Mouse (Mus musculus) neural tube, embryonic 15.5 days (tissue): Measurements from ENCODE around the gene Arhgap1. TPM values are rescaled to one million over a fixed set of nuclear protein-coding genes. Genes with fewer than 3 reads are reported as not detected.

Experiments used
- ATAC-seq: fragments of 200-750 bp; cut with Nextera tagmentation; 2 replicates; pipeline ENCODE4 v1.8.0; 2017; ENCODE audit warnings: mild to moderate bottlenecking, moderate TSS enrichment, moderate library complexity; ENCODE audit not compliant: low FRiP score
- H3K27ac ChIP-seq: fragments of 300-500 bp; sonication (generic); replicated peaks from 2 replicates; pipeline ENCODE4 v1.5.1; 2015; ENCODE audit warnings: mild to moderate bottlenecking, inconsistent platforms
- H3K27me3 ChIP-seq: fragments of 300-500 bp; sonication (generic); replicated peaks from 2 replicates; pipeline ENCODE4 v1.6.1; 2015; ENCODE audit warnings: inconsistent platforms
- H3K36me3 ChIP-seq: fragments of 300-500 bp; sonication (generic); 2 replicates; pipeline ENCODE4 v1.6.1; 2015; ENCODE audit warnings: inconsistent platforms
- H3K4me1 ChIP-seq: fragments of 300-500 bp; sonication (generic); 2 replicates; pipeline ENCODE4 v1.6.1; 2015; ENCODE audit warnings: inconsistent platforms
- H3K4me2 ChIP-seq: fragments of 300-500 bp; sonication (generic); 2 replicates; pipeline ENCODE4 v1.6.1; 2015; ENCODE audit warnings: inconsistent platforms, mild to moderate bottlenecking, moderate library complexity
- H3K4me3 ChIP-seq: fragments of 300-500 bp; sonication (generic); replicated peaks from 2 replicates; pipeline ENCODE4 v1.5.1; 2015; ENCODE audit warnings: mild to moderate bottlenecking, inconsistent platforms
- H3K9ac ChIP-seq: fragments of 300-500 bp; sonication (generic); replicated peaks from 2 replicates; pipeline ENCODE4 v1.6.1; 2015; ENCODE audit warnings: mild to moderate bottlenecking, inconsistent platforms
- H3K9me3 ChIP-seq: fragments of 300-500 bp; sonication (generic); replicated peaks from 2 replicates; pipeline ENCODE4 v1.6.1; 2016; ENCODE audit warnings: inconsistent platforms
- WGBS: fragments of 180-500 bp; shearing (Covaris S2); methylation state at CpG from one replicate; pipeline ENCODE4 v1.1.7; 2015; ENCODE audit warnings: mixed read lengths; 5-methylcytosine and 5-hydroxymethylcytosine counted together
- polyA plus RNA-seq: library from polyadenylated mRNA; unstranded; fragments of >200 nt; fragmentation: Nextera tagmentation; extraction: Ambion mirVana; gene quantifications from 2 replicates; pipeline ENCODE4 v1.2.1, GENCODE M21; 2015

Gene Arhgap1
- polyA plus RNA-seq, 1 experiment from 2014 or later: 86.2 TPM

DNA sequence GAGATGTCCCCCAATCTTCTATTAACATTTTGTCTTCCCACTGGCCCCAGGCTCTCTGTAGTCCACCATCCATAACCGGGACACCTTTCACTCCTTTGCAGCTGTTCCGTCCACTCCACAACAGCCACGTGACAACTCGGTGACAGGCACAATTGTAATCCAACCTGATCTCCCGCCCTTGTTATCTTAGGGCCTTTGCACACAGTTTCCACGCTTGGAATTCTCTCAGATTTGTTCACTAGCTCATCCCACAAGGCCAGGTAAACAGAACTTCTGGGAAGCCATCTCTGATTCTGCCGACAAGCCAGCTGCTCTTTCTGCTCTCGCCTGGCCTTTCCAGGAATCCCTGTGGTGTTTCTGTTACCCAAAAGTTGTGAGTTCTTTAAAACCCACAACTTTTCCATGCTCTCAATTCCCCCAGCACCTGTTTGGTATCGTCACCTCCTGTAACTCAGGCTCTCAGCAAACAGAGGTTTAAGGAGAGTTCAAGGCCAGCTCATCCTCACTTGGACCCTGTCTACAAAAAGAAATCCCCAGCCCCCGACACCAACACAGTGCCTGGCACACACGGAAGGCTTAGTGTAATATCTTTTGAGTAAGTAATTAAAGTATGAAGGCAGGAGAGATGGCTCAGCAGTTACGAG is 16.2 kb upstream of the Arhgap1 start:
- Histone ChIP-seq H3K9me3 (no peaks in the 10 kb centered on the region), H3K27me3 (no peaks in the 10 kb centered on the region), H3K4me1 (no peaks in the 10 kb centered on the region), H3K4me2 (no peak overlapping the region), H3K27ac (no peak overlapping the region), H3K36me3 (no peaks in the 10 kb centered on the region), H3K9ac (no peak overlapping the region), H3K4me3 (no peak overlapping the region)
- no peak for ATAC-seq
- 87% methylated on average over 12 of the region's 12 CpGs for WGBS

DNA sequence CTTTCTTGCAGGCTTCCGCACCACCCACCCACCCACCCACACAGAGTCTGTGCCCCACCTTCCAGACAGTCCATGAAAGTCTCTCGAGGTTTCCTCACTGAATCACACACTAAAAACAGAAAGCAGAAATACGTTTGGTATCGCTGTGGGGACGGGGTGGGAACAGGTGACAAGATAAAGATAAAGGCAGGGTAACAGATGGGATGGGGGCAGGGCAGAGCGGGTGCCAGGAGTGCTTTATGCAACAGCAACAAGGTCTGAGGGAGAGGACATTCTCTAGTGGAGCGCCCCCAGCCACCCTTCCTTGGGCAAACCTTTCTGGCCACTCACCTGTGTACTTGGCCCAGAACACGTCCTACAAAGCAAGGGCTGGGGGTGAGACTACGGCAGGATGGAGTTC is 14.8 kb upstream of the Arhgap1 start:
- Histone ChIP-seq H3K27ac (no peak overlapping the region), H3K4me1 (no peaks in the 10 kb centered on the region), H3K9me3 (no peaks in the 10 kb centered on the region), H3K4me2 (no peak overlapping the region), H3K4me3 (no peak overlapping the region), H3K9ac (no peak overlapping the region), H3K27me3 (no peaks in the 10 kb centered on the region), H3K36me3 (no peaks in the 10 kb centered on the region)
- WGBS: 83% methylated on average over 9 of the region's 9 CpGs
- ATAC-seq: no peak

DNA sequence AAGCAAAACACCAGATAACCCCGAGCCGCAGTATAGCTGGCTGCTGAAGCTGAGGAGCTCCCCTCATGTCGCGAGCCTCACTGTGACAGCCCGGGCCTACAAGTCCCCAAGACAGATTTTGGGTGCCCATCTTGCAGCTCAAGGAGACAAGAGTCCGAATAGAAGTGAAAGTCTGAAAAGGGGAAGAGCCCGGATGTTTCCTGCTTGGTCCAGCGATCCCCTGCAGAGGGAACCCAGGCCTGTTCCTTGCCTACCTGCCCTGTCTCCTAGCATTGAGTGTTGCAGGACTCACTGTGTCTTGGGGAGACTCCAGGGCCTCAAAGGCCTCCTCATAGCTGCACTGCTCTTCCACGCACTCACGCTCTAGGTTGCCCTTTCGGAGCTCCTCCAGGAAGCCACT is 14.2 kb upstream of the Arhgap1 start:
- no peak for ATAC-seq
- Histone ChIP-seq H3K27ac (no peak overlapping the region), H3K4me1 (no peaks in the 10 kb centered on the region), H3K9me3 (no peaks in the 10 kb centered on the region), H3K36me3 (no peaks in the 10 kb centered on the region), H3K4me3 (no peak overlapping the region), H3K27me3 (no peaks in the 10 kb centered on the region), H3K9ac (no peak overlapping the region), H3K4me2 (no peak overlapping the region)
- WGBS: 91% methylated on average over 11 of the region's 11 CpGs

DNA sequence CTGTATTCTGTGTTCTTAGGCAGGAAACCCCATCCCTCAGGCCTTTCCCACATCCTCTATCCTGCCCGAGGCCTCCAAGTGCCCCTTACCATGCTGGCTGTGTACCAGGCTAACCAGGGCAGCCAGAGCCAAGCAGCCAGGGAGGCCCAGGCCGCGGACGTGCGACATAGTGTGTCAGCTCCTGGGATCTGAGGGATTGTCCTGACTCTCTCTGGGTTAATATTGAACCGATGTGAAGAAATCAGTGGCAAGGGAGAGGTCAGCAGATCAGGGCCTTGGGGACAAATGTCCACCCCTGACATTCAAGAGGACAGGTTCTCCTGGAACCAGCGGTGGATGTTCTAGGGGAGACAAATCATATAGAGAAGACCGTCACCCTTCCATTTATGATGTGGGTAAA is 13.4 kb upstream of the Arhgap1 start, which contains the start of gene F2:
Gene F2, minus strand, starts transcription at position 186 of the 400 bp plus-strand sequence.
- Histone ChIP-seq H3K4me1 (no peaks in the 10 kb centered on the region), H3K9ac (no peak within 1 kb of the TSS), H3K27ac (no peak within 1 kb of the TSS), H3K36me3 (no peaks in the 10 kb centered on the region), H3K4me2 (no peak within 1 kb of the TSS), H3K4me3 (no peak within 1 kb of the TSS), H3K27me3 (no peaks in the 10 kb centered on the region), H3K9me3 (no peaks in the 10 kb centered on the region)
- 90% methylated on average over 8 of the region's 8 CpGs for WGBS
- no peak for ATAC-seq

DNA sequence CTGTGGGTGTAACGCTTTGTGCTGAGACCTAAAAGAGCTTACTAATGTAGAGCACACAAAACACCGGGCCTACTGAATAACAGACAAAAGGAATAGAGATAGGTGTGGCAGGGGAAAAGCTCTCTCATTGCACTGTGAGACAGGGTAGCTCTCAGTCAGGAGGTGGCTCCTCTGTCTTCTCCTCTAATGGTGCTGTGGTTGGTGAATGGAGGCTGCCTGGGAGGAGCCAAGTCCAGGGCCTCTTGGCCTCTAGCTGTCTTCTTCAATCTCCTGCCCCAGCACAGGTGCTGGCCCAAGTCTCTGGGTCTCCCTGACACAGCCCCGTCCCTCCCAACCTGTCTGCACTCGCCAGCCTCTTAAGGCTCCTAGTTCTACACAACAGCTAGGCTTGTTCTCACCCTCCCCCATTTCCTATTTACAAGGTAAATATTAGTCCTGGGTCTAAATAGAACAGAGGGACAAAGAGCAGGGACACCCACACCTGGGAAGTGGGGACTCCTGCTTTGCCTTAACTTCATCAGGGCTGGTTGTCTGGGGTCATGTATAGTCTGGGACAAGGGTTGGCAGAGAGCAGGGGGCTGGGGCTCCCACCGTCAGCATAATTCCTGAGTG is 12.8 kb upstream of the Arhgap1 start:
- no peak for ATAC-seq
- Histone ChIP-seq H3K4me1 (no peaks in the 10 kb centered on the region), H3K9ac (no peak overlapping the region), H3K27ac (no peak overlapping the region), H3K27me3 (no peaks in the 10 kb centered on the region), H3K4me2 (no peak overlapping the region), H3K4me3 (no peak overlapping the region), H3K36me3 (no peaks in the 10 kb centered on the region), H3K9me3 (no peaks in the 10 kb centered on the region)
- 86% methylated on average over 5 of the region's 5 CpGs for WGBS

DNA sequence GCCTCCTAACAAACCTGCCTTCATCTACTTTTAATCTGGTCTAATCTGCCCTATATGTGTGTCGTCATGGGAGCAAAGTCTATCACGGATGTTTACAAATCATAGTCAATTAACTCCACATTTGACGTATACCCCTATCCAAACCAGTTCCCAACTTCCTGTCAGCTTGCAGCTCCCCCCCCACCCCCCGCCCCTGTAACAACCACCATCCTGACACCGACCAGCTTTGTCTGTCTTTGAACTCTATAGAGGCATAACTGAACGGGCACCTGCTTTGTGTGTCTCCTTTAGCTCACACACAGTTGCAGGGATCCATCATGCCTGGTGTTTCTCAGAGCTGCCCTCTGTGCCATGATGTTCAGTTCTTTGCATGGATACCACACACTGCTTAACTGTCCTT is 10.7 kb upstream of the Arhgap1 start:
- WGBS: 82% methylated on average over 6 of the region's 6 CpGs

DNA sequence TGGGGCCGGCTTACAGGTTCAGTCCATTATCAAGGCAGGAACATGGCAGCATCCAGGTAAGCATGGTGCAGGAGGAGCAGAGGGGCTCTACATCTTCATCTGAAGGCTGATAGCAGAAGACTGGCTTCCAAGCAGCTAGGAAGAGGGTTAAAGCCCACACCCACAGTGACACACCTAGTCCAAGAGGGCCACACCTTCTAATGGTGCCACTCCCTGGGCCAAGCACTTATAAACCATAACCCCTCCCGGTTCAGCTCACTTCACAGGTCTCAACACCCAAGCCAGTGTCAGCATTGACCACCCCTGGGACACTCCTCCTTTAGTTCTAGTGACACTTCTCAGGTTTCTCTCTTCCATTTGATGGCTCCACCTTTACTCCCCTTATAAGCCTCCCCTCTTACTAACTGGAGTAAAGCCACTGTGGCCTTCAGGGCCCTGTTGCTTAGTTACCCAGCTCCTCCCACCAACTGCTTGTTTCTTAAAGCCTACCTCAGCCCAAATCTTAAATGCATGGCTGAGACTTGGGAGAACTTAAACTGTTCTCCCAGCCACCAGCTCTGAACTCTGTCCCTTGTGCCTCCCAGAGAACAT is 6.7 kb upstream of the Arhgap1 start:
- Histone ChIP-seq H3K4me1 (peaks cover 2% of the 10 kb centered on the region; the same call in 1 of the 2 replicates), H3K4me3 (no peak overlapping the region), H3K4me2 (no peak overlapping the region), H3K9ac (no peak overlapping the region), H3K27me3 (no peaks in the 10 kb centered on the region), H3K27ac (no peak overlapping the region), H3K36me3 (peaks cover 54% of the 10 kb centered on the region), H3K9me3 (no peaks in the 10 kb centered on the region)
- WGBS: 84% methylated on average over 2 of the region's 2 CpGs
- ATAC-seq: no peak

More for the DNA sequence above, 10.7 kb upstream of the Arhgap1 start:
- Histone ChIP-seq H3K27me3 (no peaks in the 10 kb centered on the region), H3K9ac (no peak overlapping the region), H3K4me2 (no peak overlapping the region), H3K4me3 (no peak overlapping the region), H3K27ac (no peak overlapping the region), H3K9me3 (no peaks in the 10 kb centered on the region), H3K36me3 (peaks cover 15% of the 10 kb centered on the region), H3K4me1 (no peaks in the 10 kb centered on the region)
- no peak for ATAC-seq

DNA sequence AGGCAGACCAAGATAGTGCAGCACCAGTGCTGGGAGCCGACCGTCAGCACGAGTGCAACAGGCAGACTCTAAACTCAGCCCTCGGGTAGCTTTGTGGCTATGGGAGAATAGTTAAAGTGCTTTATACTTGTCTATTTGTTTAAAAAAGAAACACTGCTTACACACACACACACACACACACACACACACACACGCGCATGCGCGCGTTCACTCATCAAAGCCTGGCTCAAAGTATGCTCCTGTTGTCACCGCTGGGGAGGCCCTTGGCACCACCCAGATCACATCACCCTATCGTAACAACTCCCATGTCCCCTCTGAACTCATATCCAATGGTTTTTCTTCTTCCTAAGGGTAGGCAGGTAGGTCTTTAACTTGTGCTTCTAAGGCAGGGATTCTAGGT is 5.6 kb upstream of the Arhgap1 start:
- no peak overlapping the region for H3K9ac ChIP-seq
- H3K27ac ChIP-seq: no peak overlapping the region
- H3K9me3 ChIP-seq: no peaks in the 10 kb centered on the region
- ATAC-seq: no peak
- no peak overlapping the region for H3K4me2 ChIP-seq
- H3K36me3 ChIP-seq: peaks cover 54% of the 10 kb centered on the region
- peaks cover 13% of the 10 kb centered on the region for H3K4me1 ChIP-seq
- WGBS: 95% methylated on average over 11 of the region's 11 CpGs
- no peak overlapping the region for H3K4me3 ChIP-seq
- no peaks in the 10 kb centered on the region for H3K27me3 ChIP-seq

DNA sequence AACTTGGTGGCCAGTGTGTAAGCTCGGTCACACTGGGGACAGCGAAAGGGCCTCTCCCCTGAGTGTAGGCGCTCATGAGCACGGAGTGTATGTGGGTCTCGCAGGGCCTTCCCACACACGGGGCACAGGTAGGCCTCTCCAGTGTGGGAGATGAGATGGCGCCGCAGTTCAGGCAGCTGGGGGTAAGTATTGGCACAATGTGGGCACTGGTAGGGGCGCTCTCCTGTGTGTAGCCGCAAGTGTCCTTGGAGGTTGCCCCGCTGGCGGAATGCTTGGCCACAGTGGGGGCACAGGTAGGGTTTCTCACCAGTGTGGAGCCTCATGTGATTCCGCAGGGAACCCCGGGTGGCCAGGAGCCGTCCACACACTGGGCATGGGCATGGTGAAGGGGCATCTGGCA is 4.3 kb upstream of the Arhgap1 start:
- Histone ChIP-seq H3K9me3 (no peaks in the 10 kb centered on the region), H3K27me3 (no peaks in the 10 kb centered on the region), H3K4me2 (no peak overlapping the region), H3K4me1 (peaks cover 15% of the 10 kb centered on the region), H3K27ac (no peak overlapping the region), H3K9ac (no peak overlapping the region), H3K4me3 (no peak overlapping the region), H3K36me3 (peaks cover 54% of the 10 kb centered on the region)
- no peak for ATAC-seq
- WGBS: 98% methylated on average over 15 of the region's 15 CpGs

DNA sequence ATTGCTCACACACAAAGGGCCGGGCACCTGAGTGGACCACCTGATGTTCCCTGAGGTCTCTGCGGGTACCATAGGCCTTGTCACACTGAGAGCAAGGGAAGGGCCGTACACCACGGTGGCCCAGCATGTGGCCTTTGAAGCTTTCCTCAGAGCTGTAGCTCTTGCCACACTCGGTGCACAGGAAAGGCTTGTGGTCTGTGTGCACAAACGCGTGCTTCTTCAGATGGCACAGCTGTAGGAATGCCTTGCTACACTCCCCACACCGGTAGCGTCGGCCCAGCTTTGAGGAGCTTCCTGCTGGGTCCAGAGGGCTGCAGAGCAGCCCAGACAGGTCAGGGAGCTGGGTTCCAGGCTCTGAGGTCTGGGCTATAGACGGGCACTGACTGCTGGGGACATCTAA is 3.8 kb upstream of the Arhgap1 start:
- Histone ChIP-seq H3K9me3 (no peaks in the 10 kb centered on the region), H3K4me2 (no peak overlapping the region), H3K4me3 (no peak overlapping the region), H3K9ac (no peak overlapping the region), H3K36me3 (peaks cover 54% of the 10 kb centered on the region), H3K27ac (no peak overlapping the region), H3K27me3 (no peaks in the 10 kb centered on the region), H3K4me1 (peaks cover 20% of the 10 kb centered on the region)
- 95% methylated on average over 11 of the region's 11 CpGs for WGBS
- no peak for ATAC-seq

DNA sequence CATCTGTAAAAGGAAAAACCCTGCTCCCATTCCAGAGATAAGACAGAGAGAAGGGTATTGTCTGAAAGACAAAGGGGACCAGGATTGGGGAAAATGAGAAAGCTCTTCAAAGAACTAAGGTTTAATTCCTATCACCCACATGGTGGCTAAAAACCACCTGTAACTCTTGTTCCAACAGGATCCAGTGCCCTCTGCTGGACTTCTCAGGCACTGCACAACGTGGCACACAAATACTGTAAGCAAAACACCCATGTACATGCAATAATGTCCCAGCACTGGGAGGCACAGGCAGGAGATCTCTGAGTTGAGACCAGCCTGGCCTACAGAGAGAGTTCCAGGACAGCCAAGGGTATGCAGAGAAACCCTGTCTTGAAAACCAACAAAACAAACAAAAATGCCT is 2.9 kb upstream of the Arhgap1 start:
- H3K27me3 ChIP-seq: no peaks in the 10 kb centered on the region
- H3K27ac ChIP-seq: no peak overlapping the region
- H3K9ac ChIP-seq: no peak overlapping the region
- no peak overlapping the region for H3K4me3 ChIP-seq
- H3K4me2 ChIP-seq: no peak overlapping the region
- no peaks in the 10 kb centered on the region for H3K9me3 ChIP-seq
- no peak for ATAC-seq
- H3K4me1 ChIP-seq: peaks cover 29% of the 10 kb centered on the region
- peaks cover 54% of the 10 kb centered on the region for H3K36me3 ChIP-seq
- 37% methylated on average over 1 of the region's 1 CpGs for WGBS

DNA sequence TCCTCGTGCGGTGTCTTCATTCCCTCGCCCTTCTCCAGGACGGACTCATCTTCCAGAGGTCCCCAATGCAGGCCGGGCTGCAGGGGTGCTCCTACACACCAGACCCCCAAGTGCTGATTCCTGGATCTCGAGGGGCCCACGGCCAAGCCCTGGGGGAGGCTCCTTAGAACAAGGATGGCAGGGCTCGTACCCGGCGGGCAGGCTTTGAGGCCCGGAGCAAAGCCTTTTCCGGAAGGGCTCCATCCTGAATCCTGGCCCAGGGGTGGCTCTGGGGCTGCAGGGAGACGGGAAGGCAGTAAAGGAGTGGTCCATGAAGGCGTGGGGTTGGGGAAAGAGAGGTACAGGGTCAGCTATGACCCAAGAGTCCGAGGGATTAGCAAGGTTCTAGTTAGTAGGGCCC is 508 bp upstream of the Arhgap1 start:
- Histone ChIP-seq H3K27ac (peak overlapping the region; percentile 91), H3K27me3 (no peaks in the 10 kb centered on the region), H3K4me2 (peak overlapping the region; percentile 99), H3K4me1 (peaks cover 38% of the 10 kb centered on the region), H3K9ac (peak overlapping the region; percentile 97), H3K4me3 (peak overlapping the region; percentile 89), H3K9me3 (no peaks in the 10 kb centered on the region), H3K36me3 (peaks cover 47% of the 10 kb centered on the region)
- ATAC-seq: no peak; the same call in 1 of the 2 replicates
- 5% methylated on average over 15 of the region's 15 CpGs for WGBS
